Mouse (Mus musculus) MN1 (cell line): ENCODE measurements around the gene Hba-x.
"Not testable (repeated sequence)": the region's sequence is repeated elsewhere in the genome, so short reads cannot be mapped to it uniquely, and the experiment has no call there.

Source experiments
- DNase-seq: peaks from one replicate; pipeline ENCODE4 v3.0.0-alpha.2; 2016; ENCODE audit warnings: low spot score

Gene Hba-x

DNA sequence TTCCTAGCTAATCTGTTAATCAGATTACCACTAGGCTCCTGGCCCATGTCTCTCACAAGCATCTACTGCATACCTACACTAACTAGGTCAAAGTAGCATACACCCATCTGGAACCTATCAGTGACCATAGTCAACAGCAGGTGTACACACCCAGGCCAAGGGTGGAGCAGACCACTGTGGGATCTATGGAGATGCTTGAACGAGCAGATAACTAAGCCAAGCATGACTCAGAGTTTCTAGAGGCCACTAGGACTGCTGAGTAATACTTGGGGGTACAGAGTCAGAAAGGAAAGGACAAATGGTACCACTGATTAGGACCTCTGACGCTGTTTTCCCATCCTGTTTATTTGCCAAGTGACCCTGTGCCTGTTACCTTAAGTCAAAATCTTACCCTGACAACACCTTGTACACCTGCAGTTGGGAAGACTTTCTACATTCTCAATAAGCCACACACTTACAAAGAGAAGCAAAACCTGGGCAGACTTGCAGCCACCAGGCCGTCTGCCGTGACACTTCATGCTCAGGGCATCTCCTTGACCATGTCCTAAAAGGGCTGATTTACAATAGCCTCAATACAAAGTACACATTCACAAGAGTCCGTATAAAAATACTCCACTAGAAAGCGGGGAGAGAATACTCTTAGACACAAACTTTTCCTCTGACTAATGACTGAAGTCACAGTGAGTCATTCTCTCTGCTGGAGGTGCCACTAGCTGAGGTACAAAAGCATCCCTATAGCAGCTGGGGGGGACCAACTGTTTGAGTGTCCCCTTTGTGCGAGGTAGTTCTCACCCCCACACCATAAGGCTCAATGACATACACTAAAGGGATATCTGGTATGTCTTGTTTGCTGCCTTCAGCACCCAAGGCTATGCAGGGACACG lies 25.1 kb upstream of the Hba-x start:
- no peak for DNase-seq

DNA sequence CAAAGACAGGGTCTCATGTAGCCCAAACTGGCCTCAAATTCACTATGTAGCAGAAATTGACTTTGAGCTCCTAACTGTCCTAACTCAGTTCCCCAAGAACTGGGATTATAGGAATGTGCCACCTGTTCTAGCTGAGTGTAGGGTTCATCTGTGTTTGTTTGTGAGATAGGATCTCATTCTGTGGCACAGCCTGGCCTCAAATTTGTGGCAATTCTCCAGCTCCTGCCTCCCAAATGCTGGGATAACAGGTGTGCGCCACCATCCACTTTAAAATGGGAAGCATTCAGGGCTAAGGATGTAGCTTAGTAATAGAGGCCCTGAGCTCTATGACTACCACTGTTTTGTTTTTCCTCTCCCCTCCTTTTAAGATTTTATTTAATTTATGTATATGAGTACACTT lies 23.1 kb upstream of the Hba-x start:
- DNase-seq, result no peak

DNA sequence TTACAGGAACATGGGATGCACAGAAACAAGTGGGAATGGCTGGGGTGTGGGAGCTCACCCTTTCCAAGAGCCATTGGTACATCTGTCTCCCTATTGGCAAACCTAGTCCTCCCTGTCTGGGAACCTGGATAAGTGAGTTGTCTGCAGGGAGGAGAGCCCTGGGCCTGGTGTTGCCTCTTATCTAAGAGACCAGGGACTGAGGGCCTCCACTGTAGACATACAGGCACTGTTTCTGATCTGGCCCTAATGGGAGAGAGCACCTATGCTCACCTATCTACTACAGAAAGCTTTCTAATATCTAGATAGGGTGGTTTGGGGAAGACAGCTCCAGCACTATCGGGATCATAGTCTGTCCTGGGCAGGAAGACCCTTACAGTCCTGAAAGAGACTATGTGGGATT lies 20.1 kb upstream of the Hba-x start:
- DNase-seq, result no peak

DNA sequence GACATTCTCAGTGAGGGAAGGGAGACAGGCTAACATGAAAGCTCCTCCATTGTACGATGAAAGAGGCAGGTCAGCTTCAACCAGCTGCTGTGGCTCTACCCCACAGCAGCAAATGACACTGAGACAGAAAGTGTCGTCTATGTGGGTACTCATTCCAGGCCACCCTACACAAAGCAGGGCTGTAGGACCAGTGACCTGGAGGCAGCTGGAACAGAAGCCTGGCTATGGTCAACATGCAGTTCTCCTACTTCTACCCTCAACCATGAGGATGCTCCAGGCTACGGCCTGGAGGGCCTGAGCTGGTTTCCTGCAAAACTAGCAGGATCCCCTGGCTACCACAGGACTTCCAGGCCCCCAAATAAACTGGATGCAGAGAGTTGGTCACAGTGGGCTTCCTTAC lies 19.6 kb upstream of the Hba-x start:
- no peak for DNase-seq

DNA sequence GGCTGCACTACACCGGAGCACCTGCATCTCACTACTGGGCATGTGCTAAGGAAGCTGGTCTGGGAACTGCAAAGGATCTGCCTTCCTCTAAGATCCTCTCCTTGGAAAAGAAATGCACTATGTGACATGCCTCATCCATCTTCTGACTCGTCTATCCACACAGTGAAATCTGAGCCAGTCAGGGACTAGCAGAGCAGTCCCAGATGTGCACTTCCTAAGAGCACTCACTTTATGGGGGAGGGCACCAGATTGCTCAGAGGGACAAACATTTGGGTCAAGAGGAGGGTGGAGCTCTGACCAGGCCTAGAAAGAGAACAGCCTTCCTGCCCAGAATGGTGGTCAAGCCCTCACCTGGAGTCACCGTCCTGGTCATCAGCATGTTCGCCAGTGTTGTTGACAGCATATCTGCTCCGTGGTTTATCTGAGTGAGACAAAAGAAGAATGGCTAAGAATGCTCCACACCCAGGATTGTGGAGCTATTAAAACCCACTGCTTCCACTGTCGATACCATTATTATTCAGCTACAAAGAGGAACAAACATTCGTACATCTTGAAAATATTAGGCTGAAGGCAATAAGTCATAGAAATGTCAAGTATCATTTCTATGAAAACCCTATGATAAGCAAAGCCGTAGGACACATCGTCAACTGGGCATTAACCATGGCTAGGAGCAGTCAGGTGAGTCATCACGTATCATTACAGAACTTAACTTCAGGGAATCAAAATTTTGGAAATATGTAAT lies 13.4 kb upstream of the Hba-x start:
- DNase-seq, result no peak

DNA sequence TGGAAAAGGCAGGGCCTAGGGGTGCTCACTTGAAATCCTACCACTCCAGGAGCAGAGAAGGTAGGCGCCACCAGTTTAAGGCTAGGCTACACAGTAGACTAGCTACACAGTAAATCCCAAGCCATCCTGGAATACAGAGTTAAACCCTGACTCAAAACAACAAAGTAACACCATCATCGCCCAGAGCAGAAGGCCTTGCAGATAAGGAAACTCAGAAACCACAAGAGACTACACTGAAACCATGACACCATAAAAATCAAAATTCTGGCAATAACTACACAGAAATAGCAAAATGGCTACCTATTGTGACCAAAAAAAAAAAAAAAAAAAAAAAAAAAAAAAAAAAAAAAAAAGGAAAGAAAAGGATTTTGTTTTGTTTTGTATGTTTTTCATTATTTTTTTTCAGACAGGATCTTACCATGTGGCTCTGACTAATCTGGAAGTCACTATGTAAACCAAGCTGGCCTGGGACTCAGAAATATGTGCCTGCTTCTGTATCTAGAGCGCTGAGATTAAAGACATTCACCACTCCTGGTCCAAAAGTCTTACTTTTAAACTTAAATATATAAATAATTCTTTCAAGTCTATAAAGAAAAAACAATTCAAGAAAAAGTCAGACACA lies 11.0 kb upstream of the Hba-x start:
- no peak for DNase-seq

DNA sequence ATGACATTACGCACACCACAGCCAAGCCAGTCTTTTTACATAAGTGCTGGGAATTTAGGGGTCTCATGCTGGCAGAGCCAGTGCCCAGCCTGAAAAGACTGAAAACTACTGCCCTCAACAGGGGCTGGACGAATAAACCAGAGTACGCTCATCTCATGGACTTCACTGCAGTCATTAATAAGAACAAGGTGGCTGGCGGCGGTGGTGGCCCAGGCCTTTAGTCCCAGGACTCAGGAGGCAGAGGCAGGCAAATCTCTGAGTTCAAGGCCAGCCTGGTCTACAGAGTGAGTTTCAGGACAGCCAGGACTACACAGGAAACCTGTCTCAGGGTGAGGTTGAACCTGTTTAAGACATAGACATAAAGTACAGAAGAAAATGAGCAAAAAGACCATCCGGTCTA lies 10.0 kb upstream of the Hba-x start:
- no peak for DNase-seq

DNA sequence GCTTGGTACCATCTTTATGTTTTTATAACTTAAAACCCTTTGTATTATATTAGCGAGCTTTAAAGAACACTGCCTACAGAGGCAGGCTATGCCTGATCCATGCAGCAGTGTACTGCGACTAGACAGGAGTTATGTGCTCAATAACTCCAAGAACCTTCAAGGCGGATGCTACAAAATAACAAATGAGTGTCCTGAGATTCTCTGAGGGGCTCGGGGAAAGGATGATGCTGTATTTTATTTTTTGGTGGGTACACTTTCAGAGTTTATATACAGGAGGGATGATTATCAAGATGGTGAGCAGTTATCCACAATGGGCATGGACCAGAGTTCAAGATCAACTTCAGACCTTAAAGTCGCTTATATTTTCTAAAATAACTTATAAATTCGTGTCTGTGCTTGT lies 9.4 kb upstream of the Hba-x start:
- DNase-seq, result no peak

DNA sequence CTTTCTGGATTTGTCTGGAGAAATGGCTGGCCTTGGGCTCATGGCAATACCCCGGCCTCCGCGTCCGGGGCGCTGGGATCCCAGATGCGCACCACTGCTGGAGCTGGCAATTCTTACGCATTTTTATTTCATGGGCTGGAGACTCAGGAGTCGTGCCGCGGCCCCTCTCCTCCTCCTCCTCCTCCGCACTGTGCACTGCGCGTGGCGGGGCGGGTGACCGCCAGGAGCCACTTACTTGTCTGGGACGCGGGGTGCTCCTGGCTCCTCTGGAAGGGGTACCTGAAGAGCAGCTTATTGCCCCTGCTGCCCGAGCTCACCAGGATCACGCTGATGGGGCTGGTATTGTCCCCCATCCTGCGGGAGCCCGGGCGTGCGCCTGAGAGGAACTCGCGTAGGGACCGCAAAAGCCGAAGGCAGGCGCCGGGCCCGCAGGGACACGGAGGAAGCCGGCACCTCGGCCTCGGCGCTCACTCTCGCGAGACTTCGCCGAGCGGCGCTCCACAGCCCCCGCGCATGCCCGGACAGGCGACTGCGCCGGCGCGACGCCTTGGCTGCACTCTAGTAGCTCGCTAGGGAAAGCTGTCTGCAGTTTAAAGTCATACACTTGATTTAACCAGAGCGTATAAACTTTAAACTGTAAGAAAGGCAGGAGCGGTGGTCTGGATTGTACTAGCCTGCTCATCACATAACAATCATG lies 8.9 kb upstream of the Hba-x start, which contains the start of gene Nprl3:
Nprl3 (minus strand) TSS at position 520 of the 697 bp plus-strand sequence.
- DNase-seq, result peak; percentile 99

DNA sequence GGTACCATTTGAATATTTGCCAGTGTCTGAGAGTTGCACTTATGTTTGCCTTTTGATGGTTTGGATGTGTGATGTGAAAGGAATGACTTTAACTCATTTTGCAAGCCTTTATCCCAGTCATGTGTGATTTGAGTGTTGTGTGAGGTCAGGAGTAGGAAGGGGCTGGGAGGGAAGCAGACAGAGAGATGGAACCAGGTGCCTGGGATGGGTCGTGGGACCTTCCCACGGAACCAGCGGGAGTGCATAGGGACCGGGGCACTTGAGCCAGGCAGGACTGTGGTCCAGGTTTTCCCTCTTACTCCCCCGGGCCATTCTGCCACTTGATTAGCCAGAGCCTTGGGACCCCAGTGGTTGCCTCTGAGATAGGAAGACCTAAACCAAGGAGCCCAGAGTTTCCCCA lies 8.2 kb upstream of the Hba-x start:
- DNase-seq, result peak; percentile 31

DNA sequence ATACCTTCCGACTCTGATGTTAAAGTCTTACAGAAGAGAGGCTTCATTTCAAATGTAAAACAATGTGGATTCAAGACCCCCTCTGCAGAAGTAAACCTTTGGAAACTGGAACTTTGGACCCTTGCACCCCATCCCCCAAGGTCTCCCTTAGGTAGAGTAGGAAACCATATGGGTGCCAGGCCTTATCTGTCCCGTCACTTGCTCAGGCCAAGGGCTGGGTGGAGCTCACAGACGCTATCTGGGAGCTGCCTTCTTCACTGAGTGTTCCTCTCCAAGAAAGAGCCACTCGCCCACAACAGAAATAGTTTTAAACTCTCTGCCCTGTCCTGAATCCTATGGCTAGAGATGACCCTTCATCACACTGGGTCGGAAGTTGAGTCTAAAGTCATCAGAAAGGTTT lies 7.2 kb upstream of the Hba-x start:
- DNase-seq, result no peak

DNA sequence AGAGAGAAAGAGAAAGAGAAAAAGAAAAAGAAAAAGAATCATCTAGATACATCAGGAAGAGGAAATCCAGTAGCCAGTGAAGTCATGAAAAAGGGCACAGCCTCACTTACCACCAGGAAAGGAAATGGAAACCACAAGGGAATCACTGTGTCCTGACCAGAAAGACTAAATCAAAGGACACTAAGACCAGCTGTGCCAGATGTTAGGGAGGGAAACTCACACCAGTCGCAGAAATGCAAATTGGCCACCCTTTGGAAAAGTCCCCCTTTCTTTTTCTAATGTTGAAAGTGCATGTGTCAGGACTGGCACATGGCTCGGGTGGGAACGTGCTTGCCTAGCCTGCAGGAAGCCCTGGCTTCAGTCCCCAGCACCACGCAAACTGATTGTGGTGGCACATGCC lies 5.0 kb upstream of the Hba-x start:
- DNase-seq, result no peak

DNA sequence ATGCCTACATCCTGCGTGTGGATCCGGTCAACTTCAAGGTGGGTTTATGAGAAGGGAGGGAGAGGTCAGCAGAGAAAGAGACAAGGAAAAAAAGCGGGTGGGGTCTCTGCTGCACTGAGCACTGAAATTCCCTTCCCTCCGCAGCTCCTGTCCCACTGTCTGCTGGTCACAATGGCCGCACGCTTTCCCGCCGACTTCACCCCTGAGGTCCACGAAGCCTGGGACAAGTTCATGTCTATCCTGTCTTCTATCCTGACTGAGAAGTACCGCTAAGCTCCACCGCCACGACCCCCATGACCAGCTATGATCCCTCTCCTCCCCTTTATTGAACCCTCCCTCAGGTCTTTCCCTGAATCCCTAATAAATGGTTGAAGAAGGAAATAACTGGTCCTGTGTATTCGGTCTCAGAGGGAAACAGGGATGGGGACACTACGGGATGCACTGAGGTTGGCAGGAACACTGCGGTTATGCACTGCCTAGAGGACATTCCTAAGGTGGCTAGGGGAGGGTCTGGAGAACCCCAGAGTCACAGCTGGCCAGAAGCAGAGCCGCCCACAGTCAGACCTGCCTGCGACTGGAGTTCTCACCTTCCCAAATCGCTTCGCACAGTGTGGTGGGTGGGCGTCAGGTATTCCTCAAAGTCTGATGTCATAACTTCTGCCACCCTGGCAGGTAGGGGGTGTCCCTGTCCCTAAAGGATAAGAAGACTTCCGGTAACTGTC lies 1.7 kb downstream of the Hba-x start:
- DNase-seq, result no peak

DNA sequence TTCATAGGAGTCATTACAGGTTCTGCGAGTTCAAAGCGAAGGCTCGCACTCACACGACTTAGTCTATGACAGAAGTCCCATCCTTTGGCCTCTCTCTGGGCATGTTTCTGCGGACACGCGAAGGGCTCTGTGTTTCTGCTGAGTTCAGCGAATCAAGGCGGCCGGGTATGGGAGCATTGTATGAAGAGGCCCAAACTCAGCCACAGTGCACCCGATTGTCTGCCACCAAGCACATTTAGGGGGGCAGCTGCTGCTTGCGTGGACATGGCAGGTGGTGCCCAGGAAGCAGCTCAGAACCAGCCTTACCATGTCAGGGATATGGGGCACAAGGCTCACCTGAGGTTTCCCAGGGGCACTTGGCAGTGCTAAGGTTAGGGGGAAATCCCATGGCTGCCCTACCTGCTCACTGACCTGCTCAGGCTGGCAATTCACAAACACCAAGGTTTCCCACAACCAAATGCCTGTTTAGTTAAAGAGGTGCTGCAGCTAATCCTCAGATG lies 2.3 kb downstream of the Hba-x start:
- DNase-seq, result no peak

DNA sequence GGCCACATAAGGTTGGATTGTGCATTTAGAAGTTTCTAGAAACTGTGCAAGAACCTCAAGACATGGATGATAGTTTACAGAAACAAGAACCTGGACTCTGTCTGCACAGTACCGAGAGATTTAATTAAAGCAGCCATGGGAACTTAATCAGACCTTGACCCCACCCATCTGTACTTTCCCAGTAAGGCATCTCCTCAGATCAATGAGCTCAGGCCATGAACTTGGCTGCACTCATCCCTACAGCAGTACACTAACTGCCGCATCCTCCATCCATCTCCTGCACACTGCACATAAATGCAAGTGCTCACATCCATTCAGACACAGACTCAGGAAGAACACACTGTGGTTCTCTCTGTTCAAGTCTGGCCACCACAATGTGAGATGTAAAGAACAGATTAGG lies 4.4 kb downstream of the Hba-x start:
- no peak for DNase-seq

DNA sequence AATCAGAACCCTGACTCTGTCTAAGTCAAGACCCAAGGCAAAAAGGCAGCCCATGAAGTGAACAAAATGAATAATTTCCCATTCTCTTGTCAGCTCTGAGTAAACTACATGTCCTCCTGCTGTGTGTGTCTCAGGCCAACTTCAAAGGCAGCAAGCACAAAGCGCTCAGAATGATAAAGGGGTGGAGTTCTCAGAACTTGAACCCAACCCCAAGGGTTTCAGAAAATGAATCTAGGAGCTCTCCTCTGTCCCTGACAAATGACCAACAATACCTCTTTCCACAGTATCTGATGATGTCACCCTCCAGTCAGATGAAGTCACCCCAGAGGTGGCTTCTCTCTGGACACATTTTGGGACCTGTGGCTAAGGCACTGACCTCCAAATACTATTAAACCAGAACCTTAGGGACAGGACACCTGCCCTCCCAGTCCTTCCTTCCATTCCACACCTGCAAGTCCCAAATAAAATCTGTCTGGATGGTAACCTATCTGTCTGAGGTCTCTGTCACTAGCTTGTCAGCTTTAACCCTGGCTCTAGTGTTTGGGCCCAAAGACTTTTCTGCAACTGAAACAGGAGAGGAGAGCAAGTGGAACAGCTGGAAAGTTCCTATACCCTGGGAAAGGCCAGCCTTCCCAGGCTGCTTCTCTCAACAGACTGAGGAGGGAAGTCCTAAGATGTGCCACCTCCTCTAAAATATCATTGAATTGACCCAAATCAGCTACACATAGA lies 5.4 kb downstream of the Hba-x start:
- DNase-seq, result no peak

DNA sequence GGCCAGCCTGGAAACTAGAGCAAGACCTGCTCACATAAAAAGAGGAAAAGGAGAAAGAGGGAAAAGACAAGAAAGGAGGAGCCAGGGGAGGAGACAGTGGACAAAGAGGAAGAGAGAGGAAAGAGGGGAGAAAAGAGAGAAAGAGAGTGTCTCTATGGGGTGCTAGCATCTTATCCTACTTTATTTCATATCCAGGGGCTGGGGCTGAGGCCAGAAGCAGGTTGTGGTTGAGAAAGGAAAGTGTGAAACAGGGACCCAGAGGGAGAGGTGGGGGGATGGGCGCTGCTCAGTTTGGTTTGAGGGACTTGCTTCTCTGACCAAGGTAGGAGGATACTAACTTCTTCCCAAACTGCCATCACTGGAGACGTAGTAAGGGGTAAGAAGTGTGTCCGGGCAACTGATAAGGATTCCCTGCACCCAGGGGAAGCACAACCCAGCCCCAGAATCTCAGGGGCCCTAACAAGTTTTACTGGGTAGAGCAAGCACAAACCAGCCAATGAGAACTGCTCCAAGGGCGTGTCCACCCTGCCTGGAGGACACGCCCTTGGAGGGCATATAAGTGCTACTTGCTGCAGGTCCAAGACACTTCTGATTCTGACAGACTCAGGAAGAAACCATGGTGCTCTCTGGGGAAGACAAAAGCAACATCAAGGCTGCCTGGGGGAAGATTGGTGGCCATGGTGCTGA lies 7.0 kb downstream of the Hba-x start, which contains the start of gene Hba-a1:
Hba-a1 (plus strand) TSS at position 421 of the 687 bp plus-strand sequence.
- not testable (repeated sequence) for DNase-seq

DNA sequence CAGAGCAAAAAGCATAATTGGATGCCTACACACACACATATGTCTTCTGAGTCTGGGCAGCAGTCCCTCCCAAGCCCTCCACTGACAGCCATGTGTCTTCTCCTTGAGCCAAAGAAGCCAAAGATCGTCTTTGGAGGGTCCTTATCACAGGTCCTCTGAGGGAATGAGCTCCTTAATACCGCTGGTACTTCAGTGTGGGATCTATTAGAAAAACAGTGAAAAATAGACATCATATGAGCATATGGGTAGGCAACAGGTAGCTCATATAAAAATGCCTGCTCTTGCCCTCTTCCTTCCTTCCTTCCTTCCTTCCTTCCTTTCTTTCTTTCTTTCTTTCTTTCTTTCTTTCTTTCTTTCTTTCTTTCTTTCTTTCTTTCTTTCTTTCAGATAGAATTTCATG lies 8.4 kb downstream of the Hba-x start:
- DNase-seq, result not testable (repeated sequence)

DNA sequence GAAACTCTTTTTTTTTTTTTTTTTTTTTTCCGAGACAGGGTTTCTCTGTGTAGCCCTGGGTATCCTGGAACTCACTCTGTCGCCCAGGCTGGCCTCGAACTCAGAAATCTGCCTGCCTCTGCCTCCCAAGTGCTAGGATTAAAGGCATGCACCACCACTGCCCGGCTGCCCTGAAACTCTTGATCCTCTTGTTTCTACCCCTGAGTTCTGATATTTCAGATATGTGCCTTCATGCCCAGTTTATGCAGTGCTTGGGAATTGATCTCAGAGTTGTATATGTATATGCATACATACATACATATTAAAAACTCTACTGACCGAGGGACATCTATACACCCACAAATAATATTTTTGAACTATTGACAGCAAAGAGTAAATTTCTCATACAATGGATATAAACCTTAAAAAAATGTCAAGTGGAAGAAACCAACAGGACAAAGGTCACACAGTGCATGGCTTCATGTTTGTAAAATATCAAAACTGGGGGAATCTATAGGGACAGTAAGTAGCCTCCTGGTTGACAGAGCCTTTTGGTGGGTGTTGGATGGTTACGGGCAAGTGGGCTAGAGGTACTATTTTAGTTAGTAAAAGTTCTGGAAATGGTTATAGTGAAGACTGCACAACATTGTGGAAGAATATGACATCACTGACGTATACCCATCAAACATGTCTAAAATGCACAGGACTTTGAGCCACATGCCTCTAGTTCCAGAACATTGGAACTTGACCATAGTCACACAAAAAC lies 9.0 kb downstream of the Hba-x start:
- DNase-seq, result no peak
